8 mouse cellular contexts compared by ENCODE assay signal in the genomic region with DNA sequence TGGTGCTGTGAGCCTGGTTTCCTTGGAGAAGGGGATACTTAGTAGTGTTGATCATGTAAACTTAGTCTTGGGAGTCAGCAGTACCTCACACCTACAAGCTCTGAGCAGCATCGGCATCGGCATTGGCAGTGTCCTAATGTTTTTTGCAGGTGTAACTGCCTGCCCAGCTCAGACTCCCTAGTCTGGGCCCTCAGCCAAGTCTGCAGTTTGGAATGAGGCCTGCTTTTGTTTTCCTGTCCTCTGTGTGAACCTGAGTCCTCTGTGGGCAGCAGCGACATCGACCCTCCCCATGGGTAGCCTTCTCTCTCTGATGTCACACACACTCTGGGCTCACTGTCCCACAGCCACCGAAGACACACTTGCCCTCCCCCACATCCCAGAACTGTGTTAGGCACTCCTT. TPM values are rescaled to one million over a fixed set of nuclear protein-coding genes. Genes with fewer than 3 reads are reported as not detected.
DNase-seq lines count a peak whose midpoint lies in the region; ATAC-seq and TF ChIP-seq lines count a peak whose summit lies in the region.

No protein-coding gene starts in this region.

- DNase-seq in adrenal gland, adult 2 months: peak; percentile 76
- DNase-seq in adrenal gland, adult 8-10 months: no peak
- peak; percentile 47 for DNase-seq in brain, embryonic 14.5 days (ENCODE audit: low read depth)
- no peak for DNase-seq in frontal cortex, postnatal 36 days (ENCODE audit: low spot score in 2 of 2)
- no peak for DNase-seq in right cerebral cortex, adult 2 months (ENCODE audit: low spot score in 2 of 2)
- DNase-seq in forebrain, embryonic 10.5 days (ENCODE audit: extremely low spot score, low spot score): no peak

- H3K27me3 ChIP-seq in heart, embryonic 14.5 days (ENCODE audit: control insufficient read depth, insufficient read depth, low read length): no peaks in the 10 kb centered on the region
- no peaks in the 10 kb centered on the region for H3K27me3 ChIP-seq in limb, embryonic 12.5 days
- H3K27me3 ChIP-seq in forebrain, embryonic 10.5 days (ENCODE audit: poor library complexity, severe bottlenecking): no peaks in the 10 kb centered on the region

- no peak overlapping the region for H3K4me2 ChIP-seq in heart, embryonic 14.5 days (ENCODE audit: low read length)
- H3K4me2 ChIP-seq in limb, embryonic 12.5 days: no peak overlapping the region

- H3K4me3 ChIP-seq in heart, embryonic 14.5 days (ENCODE audit: control insufficient read depth in 1 of 2, insufficient read depth in 1 of 2, low read depth in 1 of 2, low read length in 2 of 2): no peak overlapping the region
- H3K4me3 ChIP-seq in limb, embryonic 12.5 days (replicated peaks): no peak overlapping the region
- H3K4me3 ChIP-seq in forebrain, embryonic 10.5 days: no peak overlapping the region

- H3K9me3 ChIP-seq in heart, embryonic 14.5 days (ENCODE audit: control insufficient read depth, low read length): no peaks in the 10 kb centered on the region
- H3K9me3 ChIP-seq in limb, embryonic 12.5 days: no peaks in the 10 kb centered on the region
- H3K9me3 ChIP-seq in forebrain, embryonic 10.5 days: no peaks in the 10 kb centered on the region; the same call in 1 of the 2 replicates

- H3K4me1 ChIP-seq in heart, embryonic 14.5 days (ENCODE audit: control insufficient read depth in 2 of 2, insufficient read depth in 2 of 2, low read length in 2 of 2): peaks cover 27 to 40% of the 10 kb centered on the region in 2 experiments
- peaks cover 14% of the 10 kb centered on the region for H3K4me1 ChIP-seq in limb, embryonic 12.5 days (replicated peaks)
- H3K4me1 ChIP-seq in forebrain, embryonic 10.5 days: no peaks in the 10 kb centered on the region

- no peak for TF ChIP-seq POLR2A in brain, embryonic 14.5 days (IDR thresholded peaks at IDR 0.05; ENCODE audit: borderline replicate concordance, extremely low read depth, insufficient read depth, insufficient read length, poor library complexity, severe bottlenecking)

- ATAC-seq in heart, embryonic 14.5 days (ENCODE audit: insufficient number of reproducible peaks, insufficient read depth, low FRiP score, low read depth): peak; percentile 31; the same call in 1 of the 2 replicates
- peak; percentile 71; the same call in 1 of the 2 replicates for ATAC-seq in limb, embryonic 12.5 days (ENCODE audit: insufficient number of reproducible peaks, insufficient read depth, low FRiP score, low TSS enrichment, low read depth)

- no peak overlapping the region for H3K9ac ChIP-seq in heart, embryonic 14.5 days (ENCODE audit: low read length)
- no peak overlapping the region for H3K9ac ChIP-seq in limb, embryonic 12.5 days (replicated peaks)

- TF ChIP-seq CTCF in brain, embryonic 14.5 days (IDR thresholded peaks at IDR 0.05; ENCODE audit: borderline replicate concordance, extremely low read depth, insufficient read depth, insufficient read length): no peak

- 6% methylated on average over 5 of the region's 5 CpGs for WGBS in heart, embryonic 14.5 days
- 62% methylated on average over 5 of the region's 5 CpGs for WGBS in limb, embryonic 12.5 days
- WGBS in forebrain, embryonic 10.5 days: 83% methylated on average over 5 of the region's 5 CpGs

- H3K36me3 ChIP-seq in heart, embryonic 14.5 days (ENCODE audit: control insufficient read depth, insufficient read depth, low read length): peaks cover 10% of the 10 kb centered on the region
- peaks cover 23% of the 10 kb centered on the region; the same call in 1 of the 2 replicates for H3K36me3 ChIP-seq in limb, embryonic 12.5 days
- peaks cover 61% of the 10 kb centered on the region for H3K36me3 ChIP-seq in forebrain, embryonic 10.5 days (replicated peaks)

- peak overlapping the region; percentile 13 to 53 for H3K27ac ChIP-seq in heart, embryonic 14.5 days (replicated peaks in 1 of 2; ENCODE audit: control insufficient read depth in 1 of 2, insufficient read depth in 1 of 2, low read depth in 2 of 2, low read length in 2 of 2)
- H3K27ac ChIP-seq in limb, embryonic 12.5 days: peak overlapping the region; percentile 67
- H3K27ac ChIP-seq in forebrain, embryonic 10.5 days: no peak overlapping the region

RNA-seq across cellular contexts. Expression of gene Rarres2, which starts 6.3 kb away (rescaled TPM):
- 100 to 1,000 TPM in 1 of 2 experiments, 10 to 100 TPM in 1; 73.4 to 101 TPM for total RNA-seq in adrenal gland, adult 2 months (2021)
- 29.3 and 41.8 TPM in 2 replicates for polyA plus RNA-seq in adrenal gland, adult 2 months (2012; rRNA removed)
- total RNA-seq in adrenal gland, adult 8-10 months (2022): 100 to 1,000 TPM in 1 of 4 experiments, 10 to 100 TPM in 3; 68.8 to 138 (median 88.5) TPM
- polyA plus RNA-seq in brain, embryonic 14.5 days (2012; rRNA removed): 2.8 and 3.1 TPM in 2 replicates
- 39.4 and 45.3 TPM in 2 replicates for polyA plus RNA-seq in heart, embryonic 14.5 days (2014; fragmentation: Nextera tagmentation; extraction: Ambion mirVana)
- polyA plus RNA-seq in limb, embryonic 12.5 days (2016; fragmentation: Nextera tagmentation; extraction: Ambion mirVana): 4.9 and 6.9 TPM in 2 replicates
- 0.30 and 0.41 TPM in 2 replicates for polyA plus RNA-seq in forebrain, embryonic 10.5 days (2016; fragmentation: Nextera tagmentation; extraction: Ambion mirVana)

RNA-seq across cellular contexts. Expression of gene Lrrc61, which starts 11.7 kb away (rescaled TPM):
- 10 to 100 TPM; 30.8 to 45.1 TPM for total RNA-seq in adrenal gland, adult 2 months (2021)
- 32.4 and 33.3 TPM in 2 replicates for polyA plus RNA-seq in adrenal gland, adult 2 months (2012; rRNA removed)
- total RNA-seq in adrenal gland, adult 8-10 months (2022): 10 to 100 TPM; 45.6 to 49.5 (median 49.1) TPM
- 31.3 and 35.6 TPM in 2 replicates for polyA plus RNA-seq in brain, embryonic 14.5 days (2012; rRNA removed)
- 3.5 and 4.9 TPM in 2 replicates for polyA plus RNA-seq in heart, embryonic 14.5 days (2014; fragmentation: Nextera tagmentation; extraction: Ambion mirVana)
- 9.0 and 11.4 TPM in 2 replicates for polyA plus RNA-seq in limb, embryonic 12.5 days (2016; fragmentation: Nextera tagmentation; extraction: Ambion mirVana)
- polyA plus RNA-seq in forebrain, embryonic 10.5 days (2016; fragmentation: Nextera tagmentation; extraction: Ambion mirVana): 15.2 and 16.5 TPM in 2 replicates

RNA-seq across cellular contexts. Expression of gene Gm45021, which starts 23.1 kb away (rescaled TPM):
- not detected for total RNA-seq in adrenal gland, adult 2 months (2021)
- polyA plus RNA-seq in adrenal gland, adult 2 months (2012; rRNA removed): not detected in 2 replicates
- not detected for total RNA-seq in adrenal gland, adult 8-10 months (2022)
- not detected in 2 replicates for polyA plus RNA-seq in brain, embryonic 14.5 days (2012; rRNA removed)
- polyA plus RNA-seq in heart, embryonic 14.5 days (2014; fragmentation: Nextera tagmentation; extraction: Ambion mirVana): 1.3 TPM in 1 of 2 replicates, not detected in the other
- polyA plus RNA-seq in limb, embryonic 12.5 days (2016; fragmentation: Nextera tagmentation; extraction: Ambion mirVana): not detected in 2 replicates
- polyA plus RNA-seq in forebrain, embryonic 10.5 days (2016; fragmentation: Nextera tagmentation; extraction: Ambion mirVana): not detected in 2 replicates

RNA-seq across cellular contexts. Expression of gene Repin1, which starts 27.4 kb away (rescaled TPM):
- 10 to 100 TPM; 55.6 to 67.5 TPM for total RNA-seq in adrenal gland, adult 2 months (2021)
- 127 and 152 TPM in 2 replicates for polyA plus RNA-seq in adrenal gland, adult 2 months (2012; rRNA removed)
- total RNA-seq in adrenal gland, adult 8-10 months (2022): 10 to 100 TPM; 59.1 to 84.5 (median 79.5) TPM
- 60.0 and 69.2 TPM in 2 replicates for polyA plus RNA-seq in brain, embryonic 14.5 days (2012; rRNA removed)
- polyA plus RNA-seq in heart, embryonic 14.5 days (2014; fragmentation: Nextera tagmentation; extraction: Ambion mirVana): 23.4 and 25.4 TPM in 2 replicates
- 43.2 and 46.4 TPM in 2 replicates for polyA plus RNA-seq in limb, embryonic 12.5 days (2016; fragmentation: Nextera tagmentation; extraction: Ambion mirVana)
- polyA plus RNA-seq in forebrain, embryonic 10.5 days (2016; fragmentation: Nextera tagmentation; extraction: Ambion mirVana): 53.1 and 56.8 TPM in 2 replicates

RNA-seq across cellular contexts. Expression of gene Gm44965, which starts 27.4 kb away (rescaled TPM):
- not detected for total RNA-seq in adrenal gland, adult 2 months (2021)
- not detected in 2 replicates for polyA plus RNA-seq in adrenal gland, adult 2 months (2012; rRNA removed)
- total RNA-seq in adrenal gland, adult 8-10 months (2022): 1 to 10 TPM in 3 of 4 experiments, not detected in 1; 1.8 to 7.7 (median 2.6) TPM
- not detected in 2 replicates for polyA plus RNA-seq in brain, embryonic 14.5 days (2012; rRNA removed)
- 0.84 TPM in 1 of 2 replicates, not detected in the other for polyA plus RNA-seq in heart, embryonic 14.5 days (2014; fragmentation: Nextera tagmentation; extraction: Ambion mirVana)
- 0.72 TPM in 1 of 2 replicates, not detected in the other for polyA plus RNA-seq in limb, embryonic 12.5 days (2016; fragmentation: Nextera tagmentation; extraction: Ambion mirVana)
- 1.2 and 2.3 TPM in 2 replicates for polyA plus RNA-seq in forebrain, embryonic 10.5 days (2016; fragmentation: Nextera tagmentation; extraction: Ambion mirVana)

Comparison
In these comparisons a context has a peak if more than half of its experiments do, and no peak if none do; other contexts are left out.
1. DNase-seq: peak in adrenal gland, adult 2 months (single experiment) and brain, embryonic 14.5 days (single experiment); none in adrenal gland, adult 8-10 months (single experiment), frontal cortex, postnatal 36 days (0 of 2), right cerebral cortex, adult 2 months (0 of 2) and forebrain, embryonic 10.5 days (single experiment).